Mouse (Mus musculus) forebrain, embryonic 13.5 days (tissue): ENCODE measurements around the gene Adsl. TPM values are rescaled to one million over a fixed set of nuclear protein-coding genes. Genes with fewer than 3 reads are reported as not detected.
"Not testable (repeated sequence)": the region's sequence is repeated elsewhere in the genome, so short reads cannot be mapped to it uniquely, and the experiment has no call there.

Experiments used
- ATAC-seq: fragments of 200-750 bp; cut with Nextera tagmentation; 2 replicates; pipeline ENCODE4 v1.8.0; 2017
- H3K27ac ChIP-seq: fragments of 300-500 bp; sonication (generic); 2 replicates; pipeline ENCODE4 v1.5.1; 2015; ENCODE audit warnings: inconsistent platforms, mild to moderate bottlenecking, moderate library complexity
- H3K27me3 ChIP-seq: fragments of 300-500 bp; sonication (generic); 2 replicates; pipeline ENCODE4 v1.6.1; 2015; ENCODE audit warnings: mild to moderate bottlenecking, inconsistent platforms
- H3K36me3 ChIP-seq: fragments of 300-500 bp; sonication (generic); 2 replicates; pipeline ENCODE4 v1.6.1; 2015; ENCODE audit warnings: mild to moderate bottlenecking, inconsistent platforms; ENCODE audit not compliant: poor library complexity, severe bottlenecking
- H3K4me1 ChIP-seq: fragments of 300-500 bp; sonication (generic); 2 replicates; pipeline ENCODE4 v1.6.1; 2015; ENCODE audit warnings: inconsistent platforms
- H3K4me2 ChIP-seq: fragments of 300-500 bp; sonication (generic); 2 replicates; pipeline ENCODE4 v1.6.1; 2015; ENCODE audit warnings: inconsistent platforms, mild to moderate bottlenecking, moderate library complexity
- H3K4me3 ChIP-seq: fragments of 300-500 bp; sonication (generic); 2 replicates; pipeline ENCODE4 v1.5.1; 2015; ENCODE audit warnings: mild to moderate bottlenecking, inconsistent platforms
- H3K9ac ChIP-seq: fragments of 300-500 bp; sonication (generic); 2 replicates; pipeline ENCODE4 v1.6.1; 2015; ENCODE audit warnings: mild to moderate bottlenecking, inconsistent platforms
- H3K9me3 ChIP-seq: fragments of 300-500 bp; sonication (generic); replicated peaks from 2 replicates; pipeline ENCODE4 v1.6.1; 2016; ENCODE audit warnings: inconsistent platforms
- WGBS: fragments of 180-500 bp; shearing (Covaris S2); methylation state at CpG from one replicate; pipeline ENCODE4 v1.1.7; 2015; 5-methylcytosine and 5-hydroxymethylcytosine counted together
- polyA plus RNA-seq: library from polyadenylated mRNA; unstranded; fragments of >200 nt; fragmentation: Nextera tagmentation; extraction: Ambion mirVana; gene quantifications from 2 replicates; pipeline ENCODE4 v1.2.1, GENCODE M21; 2015

Adsl gene
- polyA plus RNA-seq = 123 and 134 TPM in 2 replicates

- peak within 1 kb of the TSS; percentile 86 for H3K4me3 ChIP-seq
- no peaks in the 10 kb centered on the region for H3K9me3 ChIP-seq
- peaks cover 16% of the 10 kb centered on the region for H3K4me1 ChIP-seq
- no peaks in the 10 kb centered on the region for H3K27me3 ChIP-seq
- peak within 1 kb of the TSS; percentile 65; the same call in 1 of the 2 replicates for H3K27ac ChIP-seq
- H3K4me2 ChIP-seq = peak within 1 kb of the TSS; percentile 78
- H3K9ac ChIP-seq = peak within 1 kb of the TSS; percentile 82
- peaks cover 22% of the 10 kb centered on the region for H3K36me3 ChIP-seq
- under 1% methylated on average over 63 of the region's 63 CpGs for WGBS
- ATAC-seq = peak; percentile 95
Measured at GRCm38 (mm10) chr15:80948145-80949135, at the start of gene Adsl. Gene Adsl (plus strand): TSS chr15:80948490.

- no peak overlapping the region for H3K4me2 ChIP-seq
- H3K27ac ChIP-seq = no peak overlapping the region
- no peak overlapping the region for H3K9ac ChIP-seq
- WGBS = 80% methylated on average over 2 of the region's 2 CpGs
- peaks cover 96% of the 10 kb centered on the region for H3K36me3 ChIP-seq
- H3K4me1 ChIP-seq = no peaks in the 10 kb centered on the region
- no peaks in the 10 kb centered on the region for H3K9me3 ChIP-seq
- no peak overlapping the region for H3K4me3 ChIP-seq
- H3K27me3 ChIP-seq = no peaks in the 10 kb centered on the region
- ATAC-seq = no peak
Measured at GRCm38 (mm10) chr15:80899806-80900205, 48.5 kb upstream of the Adsl start.

GRCm38 (mm10) chr15:80901806-80902513 lies 46.3 kb upstream of the Adsl start:
- Histone ChIP-seq H3K9me3 (no peaks in the 10 kb centered on the region), H3K4me1 (no peaks in the 10 kb centered on the region), H3K9ac (no peak overlapping the region), H3K4me2 (no peak overlapping the region), H3K27me3 (no peaks in the 10 kb centered on the region), H3K27ac (no peak overlapping the region), H3K36me3 (peaks cover 96% of the 10 kb centered on the region), H3K4me3 (no peak overlapping the region)
- 94% methylated on average over 6 of the region's 6 CpGs for WGBS
- no peak for ATAC-seq

- ATAC-seq, H3K4me1 ChIP-seq, H3K4me3 ChIP-seq, H3K27ac ChIP-seq, H3K9me3 ChIP-seq, H3K27me3 ChIP-seq, H3K9ac ChIP-seq, H3K4me2 ChIP-seq: not testable (repeated sequence)
- peaks cover 84% of the 10 kb centered on the region for H3K36me3 ChIP-seq
- WGBS = 94% methylated on average over 6 of the region's 6 CpGs
Measured at GRCm38 (mm10) chr15:80904776-80905175, 43.5 kb upstream of the Adsl start.

- H3K9me3 ChIP-seq = no peaks in the 10 kb centered on the region
- peaks cover 80% of the 10 kb centered on the region for H3K36me3 ChIP-seq
- H3K27me3 ChIP-seq = no peaks in the 10 kb centered on the region
- no peak overlapping the region for H3K27ac ChIP-seq
- H3K4me2 ChIP-seq = no peak overlapping the region
- 93% methylated on average over 3 of the region's 3 CpGs for WGBS
- H3K4me1 ChIP-seq = no peaks in the 10 kb centered on the region
- no peak overlapping the region for H3K9ac ChIP-seq
- no peak overlapping the region for H3K4me3 ChIP-seq
- no peak for ATAC-seq
Measured at GRCm38 (mm10) chr15:80910183-80910582, 38.1 kb upstream of the Adsl start.

GRCm38 (mm10) chr15:80910790-80911531 lies 37.3 kb upstream of the Adsl start:
- H3K27me3 ChIP-seq = no peaks in the 10 kb centered on the region
- H3K9me3 ChIP-seq = no peaks in the 10 kb centered on the region
- H3K4me2 ChIP-seq = no peak overlapping the region
- H3K27ac ChIP-seq = no peak overlapping the region
- no peak overlapping the region for H3K4me3 ChIP-seq
- WGBS = 88% methylated on average over 4 of the region's 4 CpGs
- no peaks in the 10 kb centered on the region for H3K4me1 ChIP-seq
- H3K36me3 ChIP-seq = peaks cover 79% of the 10 kb centered on the region
- H3K9ac ChIP-seq = no peak overlapping the region
- ATAC-seq = no peak

- no peak for ATAC-seq
- peaks cover 77% of the 10 kb centered on the region for H3K36me3 ChIP-seq
- 95% methylated on average over 3 of the region's 3 CpGs for WGBS
Measured at GRCm38 (mm10) chr15:80912175-80912574, 36.1 kb upstream of the Adsl start.

GRCm38 (mm10) chr15:80913803-80914202 lies 34.5 kb upstream of the Adsl start:
- peaks cover 82% of the 10 kb centered on the region for H3K36me3 ChIP-seq
- 82% methylated on average over 1 of the region's 1 CpGs for WGBS

More at GRCm38 (mm10) chr15:80912175-80912574, 36.1 kb upstream of the Adsl start:
- no peaks in the 10 kb centered on the region for H3K4me1 ChIP-seq
- no peaks in the 10 kb centered on the region for H3K9me3 ChIP-seq
- no peak overlapping the region for H3K9ac ChIP-seq
- no peak overlapping the region for H3K4me2 ChIP-seq
- H3K27me3 ChIP-seq = no peaks in the 10 kb centered on the region
- H3K27ac ChIP-seq = no peak overlapping the region
- H3K4me3 ChIP-seq = no peak overlapping the region

GRCm38 (mm10) chr15:80915850-80916249 lies 32.4 kb upstream of the Adsl start:
- Histone ChIP-seq H3K4me3 (no peak overlapping the region), H3K36me3 (peaks cover 92% of the 10 kb centered on the region), H3K4me2 (no peak overlapping the region), H3K27me3 (no peaks in the 10 kb centered on the region), H3K4me1 (no peaks in the 10 kb centered on the region), H3K27ac (no peak overlapping the region), H3K9me3 (no peaks in the 10 kb centered on the region), H3K9ac (no peak overlapping the region)
- no peak for ATAC-seq
- 86% methylated on average over 2 of the region's 2 CpGs for WGBS

More at GRCm38 (mm10) chr15:80913803-80914202, 34.5 kb upstream of the Adsl start:
- H3K4me2 ChIP-seq = no peak overlapping the region
- no peak overlapping the region for H3K27ac ChIP-seq
- no peak overlapping the region for H3K9ac ChIP-seq
- no peak overlapping the region for H3K4me3 ChIP-seq
- no peak for ATAC-seq
- no peaks in the 10 kb centered on the region for H3K4me1 ChIP-seq
- H3K9me3 ChIP-seq = no peaks in the 10 kb centered on the region
- no peaks in the 10 kb centered on the region for H3K27me3 ChIP-seq

- Histone ChIP-seq H3K27me3 (no peaks in the 10 kb centered on the region), H3K9me3 (no peaks in the 10 kb centered on the region), H3K4me1 (no peaks in the 10 kb centered on the region), H3K9ac (no peak overlapping the region), H3K36me3 (peaks cover 92% of the 10 kb centered on the region), H3K4me3 (no peak overlapping the region), H3K27ac (no peak overlapping the region), H3K4me2 (no peak overlapping the region)
- 91% methylated on average over 7 of the region's 7 CpGs for WGBS
- ATAC-seq = no peak
Measured at GRCm38 (mm10) chr15:80916621-80917020, 31.7 kb upstream of the Adsl start.

GRCm38 (mm10) chr15:80920346-80920745 lies 27.9 kb upstream of the Adsl start:
- no peaks in the 10 kb centered on the region for H3K4me1 ChIP-seq
- peaks cover 85% of the 10 kb centered on the region for H3K36me3 ChIP-seq
- H3K4me2 ChIP-seq = no peak overlapping the region
- H3K27me3 ChIP-seq = no peaks in the 10 kb centered on the region
- no peaks in the 10 kb centered on the region for H3K9me3 ChIP-seq
- H3K4me3 ChIP-seq = no peak overlapping the region
- ATAC-seq = no peak
- H3K9ac ChIP-seq = no peak overlapping the region
- 97% methylated on average over 3 of the region's 3 CpGs for WGBS
- H3K27ac ChIP-seq = no peak overlapping the region
